Mouse (Mus musculus): Measurements from ENCODE around the gene Zfyve21.

DNA sequence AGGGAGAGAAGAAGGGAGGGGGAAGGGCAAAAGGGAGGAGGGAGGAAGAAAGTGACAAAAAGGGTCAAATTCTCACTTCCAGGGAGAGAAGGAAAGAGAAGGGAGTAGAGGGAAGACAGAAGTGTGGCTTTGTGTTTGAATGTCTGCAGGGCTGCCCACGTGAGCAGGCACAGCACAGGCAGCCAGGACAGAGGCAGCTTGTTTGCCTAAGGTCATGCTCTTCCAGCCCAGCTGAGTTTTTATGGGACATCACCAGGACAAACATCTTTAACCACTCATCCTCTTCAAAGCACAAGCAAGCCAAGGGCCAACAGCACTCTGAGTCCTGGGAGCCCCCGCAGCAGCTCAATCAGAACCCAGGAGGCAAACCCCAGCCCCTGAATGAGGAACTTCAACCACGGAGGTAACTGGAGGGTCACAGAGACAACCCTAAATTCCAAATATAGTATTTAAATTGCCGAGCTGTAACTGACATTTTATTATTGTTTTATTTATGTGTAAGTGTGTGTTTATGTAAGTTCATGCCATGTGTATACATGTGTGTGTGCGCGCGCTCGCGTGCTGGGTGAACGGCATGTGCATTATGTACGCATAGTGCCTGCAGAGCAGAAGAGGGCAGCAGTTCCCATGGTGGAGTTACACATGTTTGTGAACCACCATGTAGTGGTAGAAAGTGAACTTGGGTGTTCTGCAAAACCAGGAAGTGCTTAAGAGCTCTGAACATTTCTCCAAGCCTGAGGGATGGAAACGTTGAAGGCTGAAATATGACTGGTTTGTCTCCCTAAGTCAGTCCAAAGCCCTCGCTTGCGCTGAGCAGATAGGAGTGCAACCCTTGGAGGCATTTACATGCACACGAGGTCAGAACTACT, 28.8 kb downstream of the Zfyve21 start:
- TF ChIP-seq CTCF (IDR thresholded peaks at IDR 0.05; ENCODE audit: low read depth) = no peak
- TF ChIP-seq EP300 (IDR thresholded peaks at IDR 0.05; ENCODE audit: low read depth) = no peak
